Mouse (Mus musculus) retina, embryonic 14.5 days (tissue): ENCODE results near the gene Gad2.
"Not testable (repeated sequence)": the region's sequence is repeated elsewhere in the genome, so short reads cannot be mapped to it uniquely, and the experiment has no call there.

ENCODE experiments used
- DNase-seq: peaks from one replicate; pipeline ENCODE4 v3.0.0-alpha.2; 2015; ENCODE audit warnings: low spot score

Gene Gad2

DNA sequence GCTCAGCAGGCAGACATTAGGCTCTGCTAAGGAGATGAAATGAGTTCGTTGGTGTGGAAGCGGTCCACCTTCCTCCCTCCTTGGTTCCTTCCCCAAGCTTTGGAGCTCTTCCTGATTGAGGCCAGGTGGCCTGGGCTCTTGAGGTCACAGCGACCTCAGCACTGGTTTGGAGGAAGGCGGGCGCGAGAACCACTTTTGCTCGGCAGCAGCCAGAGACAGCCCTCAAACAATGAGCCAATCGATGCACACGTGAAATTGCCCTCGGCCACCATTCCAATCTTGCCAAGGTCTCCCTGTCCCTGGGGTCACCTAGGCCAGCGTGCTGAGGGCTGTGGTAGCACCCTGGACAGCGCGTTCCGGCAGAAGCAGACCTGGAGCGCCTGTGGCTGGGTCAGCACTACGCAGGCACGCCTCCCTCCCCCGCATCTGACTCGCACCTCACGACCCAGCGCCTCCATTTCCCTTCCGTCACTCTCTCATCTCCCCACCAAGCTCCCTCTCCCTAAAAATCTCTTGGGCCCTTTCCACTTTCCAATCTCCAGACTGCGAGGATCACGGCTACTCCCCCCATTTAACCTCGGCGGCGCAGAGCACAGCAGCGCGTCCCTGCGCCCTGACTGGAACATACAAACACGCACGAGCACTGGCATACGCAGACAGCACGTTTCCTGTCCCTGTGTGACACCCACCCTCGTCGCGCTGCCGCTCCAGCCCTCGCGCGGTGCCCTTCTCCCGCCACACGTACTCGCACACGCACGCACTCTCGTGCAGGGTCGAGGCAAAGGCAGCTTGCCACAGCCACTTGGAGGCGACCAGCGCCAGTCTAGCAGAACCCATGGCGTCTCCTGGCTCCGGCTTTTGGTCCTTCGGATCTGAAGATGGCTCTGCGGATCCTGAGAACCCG lies at the start of gene Gad2:
Gad2 (plus strand) TSS at position 378 of the 904 bp plus-strand sequence.
- peak; percentile 73 for DNase-seq

GRCm38 (mm10) chr2:22587469-22588169 lies 34.4 kb upstream of the Gad2 start:
- DNase-seq = not testable (repeated sequence)

- DNase-seq = not testable (repeated sequence)
Measured at GRCm38 (mm10) chr2:22588170-22588541, 33.8 kb upstream of the Gad2 start.

- DNase-seq = not testable (repeated sequence)
Measured at GRCm38 (mm10) chr2:22588673-22589381, 33.2 kb upstream of the Gad2 start.

DNA sequence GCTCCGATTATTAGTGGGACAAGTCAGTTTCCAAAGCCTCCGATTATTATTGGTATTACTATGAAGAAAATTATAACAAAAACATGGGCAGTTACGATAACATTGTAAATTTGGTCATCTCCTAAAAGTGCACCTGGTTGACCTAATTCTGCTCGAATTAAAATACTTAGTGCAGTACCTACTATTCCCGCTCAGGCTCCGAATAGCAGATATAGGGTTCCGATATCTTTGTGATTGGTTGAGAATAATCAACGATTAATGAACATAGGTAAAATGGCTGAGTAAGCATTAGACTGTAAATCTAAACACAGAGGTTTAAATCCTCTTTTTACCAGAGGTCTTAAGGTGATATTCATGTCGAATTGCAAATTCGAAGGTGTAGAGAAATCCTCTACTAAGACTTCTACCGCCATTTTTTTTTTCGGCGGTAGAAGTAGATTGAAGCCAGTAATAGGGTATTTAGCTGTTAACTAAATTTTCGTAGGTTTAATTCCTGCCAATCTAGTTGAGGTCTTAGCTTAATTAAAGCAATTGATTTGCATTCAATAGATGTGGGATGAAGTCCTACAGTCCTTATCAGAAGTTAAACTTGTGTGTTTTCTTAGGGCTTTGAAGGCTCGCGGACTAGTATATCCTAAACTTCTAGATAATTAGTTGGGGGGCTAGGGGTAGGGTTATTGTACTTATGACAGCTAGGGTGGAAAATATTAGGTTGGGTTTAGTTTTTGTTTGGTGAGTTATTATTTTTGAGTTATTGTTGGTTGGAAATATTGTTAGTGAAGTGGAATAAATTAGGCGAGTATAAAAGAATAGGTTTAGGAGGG lies 32.4 kb upstream of the Gad2 start:
- DNase-seq = not testable (repeated sequence)

DNA sequence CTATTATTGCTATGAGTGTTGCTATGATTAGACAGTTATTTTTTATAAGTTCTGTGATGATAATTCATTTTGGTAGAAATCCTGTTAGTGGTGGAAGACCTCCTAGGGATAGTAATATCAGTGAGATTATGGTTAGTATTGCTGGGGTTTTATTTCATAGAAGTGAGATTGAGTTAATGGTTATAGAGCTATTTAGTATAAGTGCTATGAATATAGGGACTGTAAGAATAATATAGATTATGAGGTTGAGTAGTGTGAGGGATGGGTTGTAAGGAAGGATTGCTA lies 31.9 kb upstream of the Gad2 start:
- no peak for DNase-seq

DNA sequence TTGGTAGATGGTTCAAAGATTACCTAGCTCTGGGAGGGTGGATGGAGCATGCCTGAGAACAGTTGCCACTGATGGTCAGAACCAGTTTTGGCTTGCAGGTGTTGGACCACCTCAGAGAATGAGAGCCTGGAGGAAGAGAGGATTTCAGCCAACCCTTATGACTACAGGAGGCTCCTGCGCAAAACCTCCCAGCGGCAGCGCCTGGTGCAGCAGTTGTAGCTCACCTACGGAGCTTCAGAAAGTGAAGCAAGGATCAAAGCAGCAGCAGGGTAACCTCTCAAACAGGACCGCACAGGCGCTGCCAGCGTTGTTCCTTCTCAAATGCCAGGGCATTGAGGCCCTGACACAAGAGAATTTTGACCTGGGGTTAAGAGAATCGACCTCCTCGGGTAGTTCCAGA lies 4.1 kb upstream of the Gad2 start:
- peak; percentile 30 for DNase-seq

DNA sequence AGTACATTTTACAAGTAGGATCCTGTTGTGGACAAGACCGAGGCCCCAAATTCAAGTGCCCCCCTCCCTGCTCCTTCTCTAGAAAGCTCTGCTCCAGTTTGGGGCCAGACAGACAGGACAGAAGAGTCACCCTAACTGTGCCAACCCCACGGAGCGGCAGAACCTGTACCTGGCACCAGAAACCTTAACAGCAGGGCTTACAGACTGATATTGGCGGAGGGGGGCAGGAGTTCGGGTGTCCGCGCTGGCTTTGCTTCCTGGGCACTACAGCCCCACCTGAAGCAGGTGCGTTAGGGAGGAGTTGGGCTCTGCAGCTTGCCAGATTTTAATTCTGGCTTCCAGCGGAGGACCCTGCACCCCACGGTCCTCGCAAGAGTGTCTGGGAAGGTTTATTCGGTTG lies 2.6 kb upstream of the Gad2 start:
- peak; percentile 31 for DNase-seq

DNA sequence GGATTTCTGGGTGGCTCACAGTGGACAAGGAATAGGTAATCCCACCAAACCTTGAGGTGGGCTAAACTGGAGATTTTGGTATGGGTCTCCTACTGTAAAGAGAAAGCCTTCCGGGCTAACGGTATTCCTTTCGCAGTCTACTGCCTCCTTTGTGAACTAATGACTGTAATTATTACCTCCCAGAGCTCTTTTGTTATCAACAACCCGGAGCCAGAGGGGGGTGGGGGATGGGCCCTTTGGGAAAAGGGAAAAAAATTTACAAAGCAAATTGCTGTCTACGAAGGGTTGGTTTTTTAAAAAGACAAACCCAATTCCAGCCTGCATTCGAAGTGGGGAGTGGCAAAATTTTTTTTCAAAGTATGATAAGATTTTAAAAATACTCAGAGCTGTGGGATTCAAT lies 2.0 kb upstream of the Gad2 start:
- peak; percentile 84 for DNase-seq

DNA sequence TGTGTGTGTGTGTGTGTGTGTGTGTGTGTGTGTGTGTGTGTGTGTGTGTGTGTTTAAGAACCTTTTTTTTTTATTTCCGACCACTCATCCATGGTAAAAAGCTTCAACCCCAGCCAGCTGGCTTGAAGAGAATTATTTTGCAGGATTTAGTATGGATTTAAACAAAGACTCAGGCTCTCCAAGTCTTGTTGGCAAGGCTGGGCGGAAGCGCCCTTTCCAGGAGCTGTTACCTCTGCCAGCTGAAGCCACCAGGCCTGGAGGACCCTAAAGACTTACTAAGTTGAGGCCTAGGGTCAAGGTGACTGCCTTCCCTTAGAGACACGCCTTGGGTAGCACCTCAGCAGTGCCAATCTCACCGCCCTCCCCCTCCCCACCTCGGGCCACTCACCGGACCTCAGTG lies 1.5 kb upstream of the Gad2 start:
- peak; percentile 46 for DNase-seq

GRCm38 (mm10) chr2:22620978-22621827 lies 802 bp upstream of the Gad2 start:
- peak; percentile 34 for DNase-seq

- peak; percentile 58 for DNase-seq
Measured at GRCm38 (mm10) chr2:22623111-22624070, 1.4 kb downstream of the Gad2 start.

DNA sequence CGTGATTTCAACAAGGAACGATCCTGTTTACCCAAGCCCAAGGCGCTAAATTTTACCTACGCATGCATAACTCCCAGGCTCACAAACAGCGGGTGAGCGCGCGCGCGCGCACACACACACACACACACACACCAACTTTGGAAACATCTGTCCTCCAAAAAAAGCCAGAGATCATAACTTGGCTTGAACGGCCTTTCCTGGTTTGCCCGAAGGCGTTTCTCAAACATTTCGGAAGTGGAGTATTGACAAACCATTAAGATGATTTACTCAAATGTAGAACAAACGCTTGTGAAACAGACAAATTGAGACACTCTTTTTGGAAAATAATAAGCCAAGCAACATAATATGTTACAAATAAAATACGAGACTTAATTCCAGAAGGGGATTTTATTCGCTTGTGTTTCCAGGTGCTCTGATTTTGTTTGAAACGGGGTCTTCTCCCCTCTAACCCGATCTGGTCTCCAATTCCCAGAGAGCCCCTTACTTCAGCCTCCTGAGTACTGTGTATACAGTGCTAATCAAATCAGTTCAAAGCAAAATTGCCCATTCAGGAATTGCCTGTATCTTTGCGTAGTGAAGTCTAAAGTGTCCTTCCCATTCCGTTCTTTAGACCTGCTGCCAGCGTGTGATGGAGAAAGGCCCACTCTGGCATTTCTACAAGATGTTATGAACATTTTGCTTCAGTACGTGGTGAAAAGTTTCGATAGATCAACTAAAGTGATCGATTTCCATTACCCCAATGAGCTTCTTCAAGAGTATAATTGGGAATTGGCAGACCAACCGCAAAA lies 2.4 kb downstream of the Gad2 start:
- peak; percentile 38 for DNase-seq

DNA sequence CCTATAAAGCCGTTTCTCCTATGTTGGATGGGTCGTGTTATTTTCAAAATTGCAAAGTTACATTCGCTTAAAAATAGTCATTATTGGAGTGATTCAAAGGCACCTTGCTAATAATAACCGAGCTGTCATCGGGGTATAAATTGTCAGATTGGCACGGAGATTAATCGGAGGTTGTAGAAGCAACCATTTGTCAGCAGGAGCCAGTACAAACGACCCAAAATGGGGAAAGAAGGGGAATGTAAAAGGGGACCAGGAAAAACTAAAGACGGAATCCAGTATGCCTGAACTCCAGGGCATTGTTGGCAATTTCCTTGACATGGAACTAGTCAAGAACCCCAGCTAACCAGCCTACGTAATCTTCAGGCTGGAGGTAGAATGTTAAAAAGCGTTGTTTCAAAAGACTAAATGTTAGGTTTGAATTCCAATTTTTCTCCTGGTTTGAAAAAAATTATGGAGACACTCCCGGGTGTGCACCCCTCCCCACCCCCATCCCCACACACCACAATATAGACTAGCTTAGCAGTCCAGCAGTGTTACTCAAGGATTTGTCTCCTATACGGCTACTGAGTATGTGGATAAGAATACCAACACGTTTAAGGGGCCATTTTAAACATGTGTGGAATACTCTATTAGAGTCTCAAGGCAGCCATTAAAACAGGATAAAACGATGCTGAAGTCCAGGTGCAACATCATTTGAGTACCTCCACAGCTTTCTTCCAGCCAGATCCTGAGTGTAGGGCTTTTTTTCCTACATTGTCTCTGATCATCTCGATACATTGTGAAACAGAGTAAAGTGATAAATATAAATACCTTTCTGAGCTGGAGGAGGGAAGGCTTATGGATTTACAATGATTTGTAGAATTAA lies 3.3 kb downstream of the Gad2 start:
- DNase-seq = no peak

DNA sequence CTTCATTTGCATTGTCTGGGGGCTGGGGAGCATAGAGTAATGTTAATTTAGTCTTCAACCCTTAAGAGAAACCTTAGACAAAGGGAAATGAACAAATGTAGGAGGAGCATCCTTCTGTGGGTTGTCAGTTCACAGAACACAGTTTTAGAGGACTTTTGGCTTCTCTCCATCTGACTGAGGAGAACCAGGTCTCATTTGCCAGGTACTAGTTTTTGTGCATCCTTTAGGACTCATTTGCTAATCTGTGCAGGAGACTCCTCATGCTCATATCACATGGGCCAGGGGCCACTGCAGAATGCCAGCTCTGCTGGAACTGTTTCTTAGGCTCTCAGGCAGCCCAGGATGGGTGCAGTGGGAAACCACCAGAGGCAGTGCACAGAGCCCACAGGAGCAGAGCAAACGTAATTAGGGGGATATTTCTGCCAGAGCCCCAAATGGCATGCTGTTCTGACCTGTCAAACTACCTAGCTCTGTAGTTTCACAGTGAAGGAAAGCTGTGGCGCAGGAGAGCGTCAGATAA lies 5.2 kb downstream of the Gad2 start:
- peak; percentile 44 for DNase-seq

GRCm38 (mm10) chr2:22627819-22628432 lies 5.9 kb downstream of the Gad2 start:
- no peak for DNase-seq

DNA sequence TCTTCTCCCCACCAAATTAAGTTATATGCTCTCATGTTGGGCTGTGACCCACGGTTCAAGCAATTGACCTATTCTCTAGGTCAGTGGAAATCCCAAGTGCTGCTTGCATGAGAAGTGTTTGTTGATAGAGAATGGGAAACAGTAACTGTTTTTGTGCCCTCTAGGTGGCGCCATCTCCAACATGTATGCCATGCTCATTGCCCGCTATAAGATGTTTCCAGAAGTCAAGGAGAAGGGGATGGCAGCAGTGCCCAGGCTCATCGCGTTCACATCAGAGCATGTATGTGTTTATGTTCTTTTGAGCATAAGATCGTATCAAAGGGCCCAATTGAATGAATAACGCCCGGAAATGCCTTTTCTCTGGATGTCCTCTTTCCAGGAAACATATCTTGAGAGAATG lies 12.8 kb downstream of the Gad2 start:
- peak; percentile 50 for DNase-seq
